Mouse (Mus musculus) activated CD4-positive, CD25-positive, alpha-beta regulatory T cell, adult 4 months (primary cell): ENCODE measurements around the gene Trem3. TPM values are rescaled to one million over a fixed set of nuclear protein-coding genes. Genes with fewer than 3 reads are reported as not detected.
A peak's percentile ranks its signal among the peaks of the same experiment; 100 is the strongest.

Experiments
- ATAC-seq: one replicate; pipeline ENCODE4 v1.8.0; 2017
- polyA plus RNA-seq, 2 experiments: library from polyadenylated mRNA; unstranded; fragments of 100-300 nt; shearing (Covaris generic); gene quantifications; one replicate each; pipeline ENCODE4 v1.2.1; 2017

Trem3 gene
- polyA plus RNA-seq, 2 experiments from 2014 or later = not detected

- ATAC-seq = no peak
Measured at GRCm38 (mm10) chr17:48272598-48272997, 25.0 kb downstream of the Trem3 start.

- ATAC-seq = no peak
Measured at GRCm38 (mm10) chr17:48274098-48274497, 26.5 kb downstream of the Trem3 start.

- no peak for ATAC-seq
Measured at GRCm38 (mm10) chr17:48274885-48275284, 27.3 kb downstream of the Trem3 start.

- ATAC-seq = no peak
Measured at GRCm38 (mm10) chr17:48275736-48276135, 28.2 kb downstream of the Trem3 start.

- no peak for ATAC-seq
Measured at GRCm38 (mm10) chr17:48278381-48278780, 30.8 kb downstream of the Trem3 start.

- ATAC-seq = no peak
Measured at GRCm38 (mm10) chr17:48279002-48279401, 31.4 kb downstream of the Trem3 start.

GRCm38 (mm10) chr17:48280943-48281738 is 33.6 kb downstream of the Trem3 start:
- ATAC-seq = no peak

GRCm38 (mm10) chr17:48281739-48282085 is 34.1 kb downstream of the Trem3 start:
- no peak for ATAC-seq

GRCm38 (mm10) chr17:48286765-48287164 is 39.2 kb downstream of the Trem3 start:
- ATAC-seq = no peak

- no peak for ATAC-seq
Measured at GRCm38 (mm10) chr17:48287276-48287675, 39.7 kb downstream of the Trem3 start.

GRCm38 (mm10) chr17:48293500-48294194 is 46.1 kb downstream of the Trem3 start:
- peak; percentile 68 for ATAC-seq

- no peak for ATAC-seq
Measured at GRCm38 (mm10) chr17:48299203-48299602, 51.6 kb downstream of the Trem3 start, which contains the start of gene Treml2. TSS of gene Treml2 (plus strand) at chr17:48299498.

GRCm38 (mm10) chr17:48299756-48300155 is 52.2 kb downstream of the Trem3 start:
- ATAC-seq = peak; percentile 10

- ATAC-seq = peak; percentile 64
Measured at GRCm38 (mm10) chr17:48300199-48300598, 52.6 kb downstream of the Trem3 start.

- ATAC-seq = peak; percentile 75
Measured at GRCm38 (mm10) chr17:48300861-48301260, 53.3 kb downstream of the Trem3 start.

- ATAC-seq = no peak
Measured at GRCm38 (mm10) chr17:48301792-48302191, 54.2 kb downstream of the Trem3 start.

Other genes with a start within 250 kb of the Trem3 start
- gene 1700122O11Rik, start 209.5 kb upstream of the Trem3 start, polyA plus RNA-seq = not detected
- gene 1700067P10Rik, start 158.5 kb upstream of the Trem3 start, polyA plus RNA-seq = not detected
- not detected for gene 9830107B12Rik, start 101.5 kb upstream of the Trem3 start, polyA plus RNA-seq
- gene A530064D06Rik, start 80.5 kb upstream of the Trem3 start, polyA plus RNA-seq = not detected
- not detected for gene Trem1, start 15.0 kb upstream of the Trem3 start, polyA plus RNA-seq
- under 1 TPM in 1 of 2 experiments, not detected in 1; 0.37 TPM for gene Treml4, start 16.5 kb downstream of the Trem3 start, polyA plus RNA-seq
- 10 to 100 TPM; 16.1 to 17.1 TPM for gene Treml2, start 51.7 kb downstream of the Trem3 start, polyA plus RNA-seq
- 1 to 10 TPM in 1 of 2 experiments, under 1 TPM in 1; 0.60 to 1.2 TPM for gene B430306N03Rik, start 68.4 kb downstream of the Trem3 start, polyA plus RNA-seq
- not detected for gene Trem2, start 98.6 kb downstream of the Trem3 start, polyA plus RNA-seq
- not detected for gene Treml1, start 112.1 kb downstream of the Trem3 start, polyA plus RNA-seq
- gene Nfya, start 162.1 kb downstream of the Trem3 start, polyA plus RNA-seq = 10 to 100 TPM in 1 of 2 experiments, 1 to 10 TPM in 1; 9.6 to 11.9 TPM
- 10 to 100 TPM; 80.8 to 86.1 TPM for gene Oard1, start 162.2 kb downstream of the Trem3 start, polyA plus RNA-seq
- gene Apobec2, start 185.2 kb downstream of the Trem3 start, polyA plus RNA-seq = 1 to 10 TPM; 2.8 to 3.0 TPM
- 1 to 10 TPM in 1 of 2 experiments, not detected in 1; 3.6 TPM for gene Tspo2, start 203.7 kb downstream of the Trem3 start, polyA plus RNA-seq
- gene Unc5cl, start 207.1 kb downstream of the Trem3 start, polyA plus RNA-seq = 10 to 100 TPM; 19.0 to 19.1 TPM